Mouse (Mus musculus) hindbrain, embryonic 11.5 days (tissue): ENCODE results near the gene Rnf185. TPM values are rescaled to one million over a fixed set of nuclear protein-coding genes. Genes with fewer than 3 reads are reported as not detected.

Experiments
- ATAC-seq: fragments of 200-750 bp; cut with Nextera tagmentation; 2 replicates; pipeline ENCODE4 v1.8.0; 2017; ENCODE audit warnings: mild to moderate bottlenecking, moderate TSS enrichment, moderate library complexity; ENCODE audit not compliant: low FRiP score
- DNase-seq: peaks from one replicate; pipeline ENCODE4 v3.0.0-alpha.2; 2015; ENCODE audit warnings: low spot score
- H3K27ac ChIP-seq: fragments of 300-500 bp; sonication (generic); 2 replicates; pipeline ENCODE4 v1.5.1; 2014; ENCODE audit warnings: mild to moderate bottlenecking, low read depth, low read length
- H3K27me3 ChIP-seq: fragments of 300-500 bp; sonication (generic); 2 replicates; pipeline ENCODE4 v1.6.1; 2014; ENCODE audit warnings: mild to moderate bottlenecking, low read length, moderate library complexity, mixed read lengths; ENCODE audit not compliant: control insufficient read depth, insufficient read depth
- H3K36me3 ChIP-seq: fragments of 300-500 bp; sonication (generic); 2 replicates; pipeline ENCODE4 v1.6.1; 2014; ENCODE audit warnings: mild to moderate bottlenecking, low read length, moderate library complexity, mixed read lengths; ENCODE audit not compliant: control insufficient read depth, insufficient read depth
- H3K4me1 ChIP-seq: fragments of 300-500 bp; sonication (generic); replicated peaks from 2 replicates; pipeline ENCODE4 v1.6.1; 2014; ENCODE audit warnings: low read length, mixed read lengths; ENCODE audit not compliant: control insufficient read depth, insufficient read depth
- H3K4me2 ChIP-seq: fragments of 300-500 bp; sonication (generic); replicated peaks from 2 replicates; pipeline ENCODE4 v1.6.1; 2014; ENCODE audit warnings: mild to moderate bottlenecking, low read depth, low read length
- H3K4me3 ChIP-seq: fragments of 300-500 bp; sonication (generic); 2 replicates; pipeline ENCODE4 v1.5.1; 2014; ENCODE audit warnings: low read depth, low read length
- H3K9ac ChIP-seq: fragments of 300-500 bp; sonication (generic); 2 replicates; pipeline ENCODE4 v1.6.1; 2014; ENCODE audit warnings: low read depth, low read length
- H3K9me3 ChIP-seq: fragments of 300-500 bp; sonication (generic); 2 replicates; pipeline ENCODE4 v1.6.1; 2016; ENCODE audit warnings: low read length; ENCODE audit not compliant: control insufficient read depth
- WGBS: fragments of 180-500 bp; shearing (Covaris S2); extraction: QIAGEN DNeasy Blood & Tissue Kit; methylation state at CpG from one replicate; pipeline ENCODE4 v1.1.7; 2014; 5-methylcytosine and 5-hydroxymethylcytosine counted together
- polyA plus RNA-seq: library from polyadenylated mRNA; unstranded; fragments of >200 nt; fragmentation: Nextera tagmentation; extraction: Ambion mirVana; gene quantifications from 2 replicates; pipeline ENCODE4 v1.2.1, GENCODE M21; 2014

The Rnf185 gene
- polyA plus RNA-seq, 1 experiment from 2014 or later = 51.4 TPM

GRCm38 (mm10) chr11:3454506-3454905 lies 2.3 kb upstream of the Rnf185 start:
- H3K4me2 ChIP-seq = no peak overlapping the region
- H3K27ac ChIP-seq = no peak overlapping the region
- H3K27me3 ChIP-seq = no peaks in the 10 kb centered on the region
- H3K36me3 ChIP-seq = no peaks in the 10 kb centered on the region
- no peak for DNase-seq
- no peak overlapping the region for H3K4me3 ChIP-seq
- ATAC-seq = no peak
- H3K9ac ChIP-seq = no peak overlapping the region
- H3K4me1 ChIP-seq = no peaks in the 10 kb centered on the region
- no peaks in the 10 kb centered on the region for H3K9me3 ChIP-seq
- WGBS = 97% methylated on average over 3 of the region's 3 CpGs

GRCm38 (mm10) chr11:3453467-3453866 lies 1.3 kb upstream of the Rnf185 start:
- WGBS = 84% methylated on average over 6 of the region's 6 CpGs
- H3K27ac ChIP-seq = no peak overlapping the region
- no peak for DNase-seq

GRCm38 (mm10) chr11:3452769-3453168 lies 606 bp upstream of the Rnf185 start:
- peak overlapping the region; percentile 56 for H3K27ac ChIP-seq
- H3K27me3 ChIP-seq = no peaks in the 10 kb centered on the region
- ATAC-seq (peak; percentile 69), DNase-seq (peak; percentile 62)
- H3K9ac ChIP-seq = peak overlapping the region; percentile 84
- H3K36me3 ChIP-seq = no peaks in the 10 kb centered on the region
- peak overlapping the region; percentile 89 for H3K4me2 ChIP-seq
- no peaks in the 10 kb centered on the region for H3K4me1 ChIP-seq
- H3K4me3 ChIP-seq = peak overlapping the region; percentile 87
- no peaks in the 10 kb centered on the region for H3K9me3 ChIP-seq
- 3% methylated on average over 9 of the region's 9 CpGs for WGBS

More at GRCm38 (mm10) chr11:3453467-3453866, 1.3 kb upstream of the Rnf185 start:
- H3K9ac ChIP-seq = no peak overlapping the region
- no peaks in the 10 kb centered on the region for H3K27me3 ChIP-seq
- H3K9me3 ChIP-seq = no peaks in the 10 kb centered on the region
- peak overlapping the region; percentile 87; the same call in 1 of the 2 replicates for H3K4me3 ChIP-seq
- H3K4me2 ChIP-seq = peak overlapping the region; percentile 89
- H3K4me1 ChIP-seq = no peaks in the 10 kb centered on the region
- no peak for ATAC-seq
- H3K36me3 ChIP-seq = no peaks in the 10 kb centered on the region

GRCm38 (mm10) chr11:3451701-3452163 lies 431 bp downstream of the Rnf185 start:
- no peaks in the 10 kb centered on the region for H3K9me3 ChIP-seq
- ATAC-seq = peak; percentile 52
- no peaks in the 10 kb centered on the region for H3K4me1 ChIP-seq
- H3K27ac ChIP-seq = peak overlapping the region; percentile 85
- H3K4me2 ChIP-seq = peak overlapping the region; percentile 89
- H3K36me3 ChIP-seq = no peaks in the 10 kb centered on the region
- under 1% methylated on average over 20 of the region's 20 CpGs for WGBS
- peak overlapping the region; percentile 84 for H3K9ac ChIP-seq
- H3K27me3 ChIP-seq = no peaks in the 10 kb centered on the region
- H3K4me3 ChIP-seq = peak overlapping the region; percentile 87
- DNase-seq = peak; percentile 52

- Histone ChIP-seq H3K4me1 (no peaks in the 10 kb centered on the region), H3K9me3 (no peaks in the 10 kb centered on the region), H3K36me3 (no peaks in the 10 kb centered on the region), H3K27ac (no peak overlapping the region), H3K27me3 (no peaks in the 10 kb centered on the region), H3K9ac (no peak overlapping the region), H3K4me2 (no peak overlapping the region), H3K4me3 (no peak overlapping the region)
- no peak for ATAC-seq
- WGBS = 87% methylated on average over 8 of the region's 8 CpGs
- no peak for DNase-seq
Observed at GRCm38 (mm10) chr11:3444875-3445274, 7.3 kb downstream of the Rnf185 start.

- no peaks in the 10 kb centered on the region for H3K9me3 ChIP-seq
- no peaks in the 10 kb centered on the region for H3K4me1 ChIP-seq
- 99% methylated on average over 2 of the region's 2 CpGs for WGBS
- no peak overlapping the region for H3K27ac ChIP-seq
- no peak overlapping the region for H3K4me2 ChIP-seq
- no peak for DNase-seq
- no peak for ATAC-seq
- H3K9ac ChIP-seq = no peak overlapping the region
- no peaks in the 10 kb centered on the region for H3K36me3 ChIP-seq
- H3K27me3 ChIP-seq = no peaks in the 10 kb centered on the region
- H3K4me3 ChIP-seq = no peak overlapping the region
Observed at GRCm38 (mm10) chr11:3443091-3443490, 9.1 kb downstream of the Rnf185 start.

GRCm38 (mm10) chr11:3442677-3443076 lies 9.5 kb downstream of the Rnf185 start:
- H3K9me3 ChIP-seq = no peaks in the 10 kb centered on the region
- H3K4me3 ChIP-seq = no peak overlapping the region
- no peak overlapping the region for H3K4me2 ChIP-seq
- H3K9ac ChIP-seq = no peak overlapping the region
- no peak for DNase-seq
- no peak for ATAC-seq
- WGBS = 89% methylated on average over 4 of the region's 4 CpGs
- no peaks in the 10 kb centered on the region for H3K4me1 ChIP-seq
- no peaks in the 10 kb centered on the region for H3K27me3 ChIP-seq
- H3K36me3 ChIP-seq = no peaks in the 10 kb centered on the region
- no peak overlapping the region for H3K27ac ChIP-seq

GRCm38 (mm10) chr11:3441696-3442443 lies 10.3 kb downstream of the Rnf185 start:
- H3K9ac ChIP-seq = no peak overlapping the region
- no peaks in the 10 kb centered on the region for H3K36me3 ChIP-seq
- DNase-seq (no peak), ATAC-seq (no peak)
- H3K4me1 ChIP-seq = no peaks in the 10 kb centered on the region
- H3K4me3 ChIP-seq = no peak overlapping the region
- no peaks in the 10 kb centered on the region for H3K27me3 ChIP-seq
- H3K9me3 ChIP-seq = no peaks in the 10 kb centered on the region
- no peak overlapping the region for H3K27ac ChIP-seq
- no peak overlapping the region for H3K4me2 ChIP-seq

- Histone ChIP-seq H3K27ac (no peak overlapping the region), H3K4me3 (no peak overlapping the region), H3K4me2 (no peak overlapping the region), H3K27me3 (no peaks in the 10 kb centered on the region), H3K36me3 (no peaks in the 10 kb centered on the region), H3K9me3 (no peaks in the 10 kb centered on the region), H3K4me1 (no peaks in the 10 kb centered on the region), H3K9ac (no peak overlapping the region)
- WGBS = 92% methylated on average over 1 of the region's 1 CpGs
- DNase-seq (no peak), ATAC-seq (no peak)
Observed at GRCm38 (mm10) chr11:3437621-3438020, 14.5 kb downstream of the Rnf185 start.
